Mouse (Mus musculus): ENCODE data around the gene Nrarp. TPM values are rescaled to one million over a fixed set of nuclear protein-coding genes. Genes with fewer than 3 reads are reported as not detected.
A peak's percentile ranks its signal among the peaks of the same experiment; 100 is the strongest.

The Nrarp gene
- polyA plus RNA-seq, 1 experiment from 2014 or later, result 17.3 TPM

- no peaks in the 10 kb centered on the region for H3K9me3 ChIP-seq (replicated peaks)
- H3K4me3 ChIP-seq, result peak overlapping the region; percentile 67
- H3K4me1 ChIP-seq (replicated peaks), result peaks cover 50% of the 10 kb centered on the region
- no peaks in the 10 kb centered on the region for H3K36me3 ChIP-seq
- H3K9ac ChIP-seq, result no peak overlapping the region
- H3K27ac ChIP-seq, result no peak overlapping the region
- 71% methylated on average over 2 of the region's 2 CpGs for WGBS
- H3K4me2 ChIP-seq, result peak overlapping the region; percentile 91
- H3K27me3 ChIP-seq, result peaks cover 20% of the 10 kb centered on the region; the same call in 1 of the 2 replicates
- ATAC-seq (replicated peaks; ENCODE audit: insufficient number of reproducible peaks, insufficient read depth, low FRiP score, low read depth), result no peak
Observed at GRCm38 (mm10) chr2:25183336-25183735, 2.8 kb downstream of the Nrarp start.

DNA sequence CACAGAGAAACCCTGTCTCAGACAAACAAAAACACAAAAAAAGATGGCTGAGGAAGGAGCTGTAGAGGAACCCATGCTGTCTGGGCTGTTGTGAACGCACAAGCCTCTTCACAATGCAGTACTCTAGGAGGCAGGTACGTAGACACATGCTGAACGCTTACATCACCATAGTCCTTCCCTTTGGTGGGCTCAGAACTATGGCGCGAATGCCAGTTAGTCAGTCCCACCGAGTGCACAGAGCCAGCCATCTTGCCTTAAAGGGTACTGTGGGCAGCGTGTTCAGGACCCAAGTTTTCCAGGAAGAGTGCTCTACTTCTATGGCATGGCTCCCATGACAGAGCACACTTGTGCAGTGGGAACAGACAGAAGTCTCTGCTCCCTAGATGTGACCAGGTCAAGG is 3.9 kb downstream of the Nrarp start:
- peaks cover 9% of the 10 kb centered on the region; the same call in 1 of the 2 replicates for H3K27me3 ChIP-seq
- 93% methylated on average over 7 of the region's 7 CpGs for WGBS

DNA sequence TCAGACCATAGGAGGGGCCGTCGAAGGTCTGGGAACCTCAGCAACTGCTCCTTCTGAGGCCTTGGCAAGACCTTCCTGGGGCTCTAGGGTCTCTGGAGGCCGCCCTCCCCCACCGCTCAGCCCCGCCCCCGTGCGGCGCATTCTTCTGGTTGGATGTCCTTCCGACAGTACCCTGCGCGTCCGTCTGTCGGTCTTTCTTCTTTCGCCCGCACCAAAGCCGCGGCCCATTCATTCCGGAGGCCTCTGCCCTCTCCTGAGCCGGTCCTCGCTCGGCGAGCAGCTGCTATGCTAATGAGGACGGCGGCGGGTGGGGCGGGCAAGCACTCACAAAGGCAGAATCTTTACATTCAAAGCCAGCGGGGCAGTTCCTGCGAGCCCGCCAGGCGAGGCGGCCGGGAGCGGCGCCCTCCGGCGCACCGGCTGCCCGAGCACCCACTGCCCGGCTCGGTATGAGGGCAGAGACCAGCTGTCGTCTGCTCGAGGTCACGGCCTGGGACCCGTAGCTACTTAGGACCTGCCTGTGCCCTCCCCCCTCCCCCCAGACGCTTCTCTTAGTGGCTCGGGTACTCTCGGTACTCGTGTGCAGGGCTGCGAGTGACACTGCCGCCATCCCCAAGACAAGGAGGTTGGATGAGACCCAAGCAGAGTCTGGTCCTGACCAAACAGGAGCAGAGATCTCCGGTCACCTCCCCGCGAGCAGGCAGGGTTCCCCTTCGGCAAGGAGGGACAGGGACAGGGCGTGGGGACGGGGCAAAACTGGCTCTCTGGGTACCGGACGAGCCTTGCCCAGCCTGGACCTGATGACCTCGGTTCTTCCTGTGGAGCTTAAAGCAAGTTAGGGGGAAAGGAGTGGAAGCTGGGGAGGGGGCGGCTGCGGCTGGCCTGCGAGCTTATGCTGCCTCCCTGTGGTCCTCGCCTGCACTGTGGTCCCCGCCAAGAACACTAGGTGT is 5.3 kb downstream of the Nrarp start:
- H3K36me3 ChIP-seq, result no peaks in the 10 kb centered on the region
- peaks cover 39% of the 10 kb centered on the region for H3K4me1 ChIP-seq (replicated peaks)
- peaks cover 9% of the 10 kb centered on the region; the same call in 1 of the 2 replicates for H3K27me3 ChIP-seq
- H3K9me3 ChIP-seq (replicated peaks), result no peaks in the 10 kb centered on the region
- peak overlapping the region; percentile 93 for H3K4me2 ChIP-seq
- H3K4me3 ChIP-seq, result peak overlapping the region; percentile 59
- H3K27ac ChIP-seq, result peak overlapping the region; percentile 82
- ATAC-seq (replicated peaks; ENCODE audit: insufficient number of reproducible peaks, insufficient read depth, low FRiP score, low read depth), result peak; percentile 58
- 1% methylated on average over 64 of the region's 64 CpGs for WGBS
- peak overlapping the region; percentile 75 for H3K9ac ChIP-seq

More for the DNA sequence above, 3.9 kb downstream of the Nrarp start:
- Histone ChIP-seq H3K4me1 (replicated peaks) (peaks cover 43% of the 10 kb centered on the region), H3K4me2 (no peak overlapping the region; the same call in 1 of the 2 replicates), H3K4me3 (no peak overlapping the region), H3K27ac (no peak overlapping the region), H3K9me3 (replicated peaks) (no peaks in the 10 kb centered on the region), H3K9ac (no peak overlapping the region), H3K36me3 (no peaks in the 10 kb centered on the region)
- no peak for ATAC-seq (replicated peaks; ENCODE audit: insufficient number of reproducible peaks, insufficient read depth, low FRiP score, low read depth)

DNA sequence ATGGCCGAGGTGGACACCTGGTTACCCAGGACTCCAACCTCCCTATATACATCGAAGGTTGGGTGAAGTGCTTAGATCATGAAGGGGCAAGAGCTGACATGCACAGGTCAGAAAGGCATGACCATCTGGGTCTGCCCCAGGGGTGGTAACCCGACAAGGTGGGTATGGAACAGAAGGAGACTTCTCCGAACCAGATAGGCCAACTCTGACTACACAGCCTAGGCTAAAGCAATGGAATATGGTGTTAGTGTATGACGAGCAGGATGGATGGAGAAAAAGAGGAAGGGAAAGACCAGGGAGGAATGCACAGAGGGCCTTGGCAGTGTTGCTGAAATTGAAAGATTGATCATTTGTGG is 6.0 kb downstream of the Nrarp start:
- Histone ChIP-seq H3K4me2 (peak overlapping the region; percentile 93), H3K9me3 (replicated peaks) (no peaks in the 10 kb centered on the region), H3K27me3 (peaks cover 9% of the 10 kb centered on the region; the same call in 1 of the 2 replicates), H3K36me3 (no peaks in the 10 kb centered on the region), H3K9ac (no peak overlapping the region), H3K27ac (no peak overlapping the region), H3K4me1 (replicated peaks) (peaks cover 32% of the 10 kb centered on the region), H3K4me3 (peak overlapping the region; percentile 59)
- WGBS, result 30% methylated on average over 5 of the region's 5 CpGs
- ATAC-seq (replicated peaks; ENCODE audit: insufficient number of reproducible peaks, insufficient read depth, low FRiP score, low read depth), result no peak

- Histone ChIP-seq H3K4me1 (replicated peaks) (peaks cover 22% of the 10 kb centered on the region), H3K4me2 (no peak overlapping the region), H3K4me3 (no peak overlapping the region), H3K9ac (no peak overlapping the region), H3K27me3 (peaks cover 5% of the 10 kb centered on the region; the same call in 1 of the 2 replicates), H3K27ac (no peak overlapping the region), H3K9me3 (replicated peaks) (no peaks in the 10 kb centered on the region), H3K36me3 (no peaks in the 10 kb centered on the region)
- WGBS, result 82% methylated on average over 6 of the region's 6 CpGs
- no peak for ATAC-seq (replicated peaks; ENCODE audit: insufficient number of reproducible peaks, insufficient read depth, low FRiP score, low read depth)
Observed at GRCm38 (mm10) chr2:25187841-25188240, 7.3 kb downstream of the Nrarp start.

GRCm38 (mm10) chr2:25193330-25193770 is 12.8 kb downstream of the Nrarp start:
- Histone ChIP-seq H3K27ac (0 out of 2 replicates have a peak overlapping the region, but pooled peaks have one; percentile 24), H3K9me3 (replicated peaks) (no peaks in the 10 kb centered on the region), H3K36me3 (no peaks in the 10 kb centered on the region), H3K4me1 (replicated peaks) (peaks cover 45% of the 10 kb centered on the region), H3K9ac (no peak overlapping the region), H3K27me3 (peaks cover 21% of the 10 kb centered on the region), H3K4me3 (0 out of 2 replicates have a peak overlapping the region, but pooled peaks have one; percentile 1), H3K4me2 (peak overlapping the region; percentile 58; the same call in 1 of the 2 replicates)
- 3% methylated on average over 6 of the region's 6 CpGs for WGBS
- peak; percentile 58; the same call in 1 of the 2 replicates for ATAC-seq (replicated peaks; ENCODE audit: insufficient number of reproducible peaks, insufficient read depth, low FRiP score, low read depth)

DNA sequence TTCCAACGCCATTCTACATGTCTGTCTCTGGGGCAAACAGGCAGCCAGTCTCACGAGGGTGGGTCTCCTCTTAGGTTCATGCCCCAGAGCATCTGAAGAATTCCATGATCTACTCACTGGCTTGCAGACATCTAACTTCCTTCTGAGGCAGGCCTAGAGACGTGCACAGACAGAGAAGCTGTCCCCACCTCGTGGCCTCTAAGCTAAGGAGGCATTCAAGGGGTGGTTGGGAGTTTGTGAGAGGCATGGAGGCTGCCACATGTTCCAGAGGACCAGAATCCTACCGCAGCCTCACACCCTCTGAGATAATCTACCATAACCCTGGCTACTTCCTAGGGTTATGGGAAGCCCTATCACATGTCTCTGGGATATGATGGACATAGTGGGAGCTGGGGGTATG is 13.4 kb downstream of the Nrarp start:
- ATAC-seq (replicated peaks; ENCODE audit: insufficient number of reproducible peaks, insufficient read depth, low FRiP score, low read depth), result no peak
- WGBS, result 61% methylated on average over 5 of the region's 5 CpGs
- Histone ChIP-seq H3K9ac (no peak overlapping the region), H3K27me3 (peaks cover 21% of the 10 kb centered on the region), H3K36me3 (peaks cover 1% of the 10 kb centered on the region; the same call in 1 of the 2 replicates), H3K27ac (0 out of 2 replicates have a peak overlapping the region, but pooled peaks have one; percentile 24), H3K4me2 (peak overlapping the region; percentile 58), H3K4me1 (replicated peaks) (peaks cover 45% of the 10 kb centered on the region), H3K9me3 (replicated peaks) (no peaks in the 10 kb centered on the region), H3K4me3 (peak overlapping the region; percentile 47; the same call in 1 of the 2 replicates)

GRCm38 (mm10) chr2:25194486-25195171 is 14.1 kb downstream of the Nrarp start:
- peaks cover 45% of the 10 kb centered on the region for H3K4me1 ChIP-seq (replicated peaks)

DNA sequence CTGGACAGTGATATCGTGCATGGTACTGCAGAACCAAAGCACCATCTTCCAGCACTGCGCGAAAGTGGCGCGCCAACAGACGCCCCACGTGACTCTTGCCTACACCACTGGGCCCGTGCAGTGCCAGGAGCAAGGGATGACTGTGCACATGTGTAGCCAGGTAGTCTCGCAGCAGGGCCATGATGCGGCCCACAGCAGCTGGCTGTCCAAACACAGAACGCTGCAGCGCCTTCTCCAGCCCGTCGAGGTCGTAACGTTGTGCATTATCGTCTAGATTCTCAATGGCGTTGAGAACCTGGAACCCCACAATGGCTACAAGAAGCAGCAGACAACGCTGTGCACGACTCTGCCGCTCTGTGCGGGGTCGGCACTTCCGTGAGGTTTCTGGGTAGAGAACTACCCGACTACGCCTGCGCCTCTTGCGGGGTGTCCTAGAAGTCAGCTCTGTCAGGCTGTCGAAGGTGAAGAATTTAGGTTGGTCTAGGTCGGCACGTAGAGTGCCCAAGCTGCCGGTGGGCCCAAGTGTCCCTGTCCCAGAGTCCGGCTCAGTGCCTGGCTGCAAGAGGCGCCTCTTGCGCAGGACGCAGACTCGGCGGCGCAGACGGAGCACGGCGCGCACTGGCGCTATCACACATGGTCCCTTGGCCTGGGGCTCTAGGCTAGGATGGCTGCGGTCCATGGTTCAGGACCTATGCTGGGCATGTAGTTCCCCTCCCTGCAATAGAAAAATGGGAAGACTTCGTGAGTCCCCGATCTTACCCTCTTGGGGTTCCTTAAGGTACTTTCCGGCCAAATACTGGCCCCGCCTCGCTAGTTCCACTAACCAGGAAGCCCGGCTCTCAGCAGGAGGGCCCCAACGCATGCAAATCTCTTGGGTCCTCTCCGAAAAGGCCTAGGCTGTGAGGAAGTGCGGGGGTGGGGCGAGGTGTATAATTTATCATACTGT is 14.9 kb downstream of the Nrarp start:
- Histone ChIP-seq H3K9me3 (replicated peaks) (no peaks in the 10 kb centered on the region), H3K4me3 (peak overlapping the region; percentile 47), H3K9ac (peak overlapping the region; percentile 37), H3K36me3 (peaks cover 14% of the 10 kb centered on the region), H3K27me3 (peaks cover 21% of the 10 kb centered on the region), H3K27ac (peak overlapping the region; percentile 82), H3K4me1 (replicated peaks) (peaks cover 45% of the 10 kb centered on the region), H3K4me2 (peak overlapping the region; percentile 58)
- 15% methylated on average over 55 of the region's 55 CpGs for WGBS
- no peak for ATAC-seq (replicated peaks; ENCODE audit: insufficient number of reproducible peaks, insufficient read depth, low FRiP score, low read depth)

More at GRCm38 (mm10) chr2:25194486-25195171, 14.1 kb downstream of the Nrarp start:
- Histone ChIP-seq H3K9ac (0 out of 2 replicates have a peak overlapping the region, but pooled peaks have one; percentile 37), H3K4me2 (peak overlapping the region; percentile 58), H3K36me3 (peaks cover 5% of the 10 kb centered on the region; the same call in 1 of the 2 replicates), H3K9me3 (replicated peaks) (no peaks in the 10 kb centered on the region), H3K27me3 (peaks cover 21% of the 10 kb centered on the region), H3K4me3 (peak overlapping the region; percentile 47), H3K27ac (peak overlapping the region; percentile 82; the same call in 1 of the 2 replicates)
- 73% methylated on average over 17 of the region's 17 CpGs for WGBS
- ATAC-seq (replicated peaks; ENCODE audit: insufficient number of reproducible peaks, insufficient read depth, low FRiP score, low read depth), result no peak
